Mouse (Mus musculus) embryonic facial prominence, embryonic 10.5 days (tissue): Measurements from ENCODE around the gene Thrb. TPM values are rescaled to one million over a fixed set of nuclear protein-coding genes. Genes with fewer than 3 reads are reported as not detected.

Experiments used
- DNase-seq: peaks from one replicate; pipeline ENCODE4 v3.0.0-alpha.2; 2017; ENCODE audit warnings: low spot score
- H3K27ac ChIP-seq: fragments of 300-500 bp; sonication (generic); replicated peaks from 2 replicates; pipeline ENCODE4 v1.5.1; 2016; ENCODE audit warnings: mild to moderate bottlenecking
- H3K27me3 ChIP-seq: fragments of 300-500 bp; sonication (generic); replicated peaks from 2 replicates; pipeline ENCODE4 v1.6.1; 2016; ENCODE audit warnings: low read depth, mild to moderate bottlenecking; ENCODE audit not compliant: poor library complexity, severe bottlenecking
- H3K36me3 ChIP-seq: fragments of 300-500 bp; sonication (generic); replicated peaks from 2 replicates; pipeline ENCODE4 v1.6.1; 2016; ENCODE audit warnings: mild to moderate bottlenecking, moderate library complexity
- H3K4me1 ChIP-seq: fragments of 300-500 bp; sonication (generic); 2 replicates; pipeline ENCODE4 v1.6.1; 2016
- H3K4me3 ChIP-seq: fragments of 300-500 bp; sonication (generic); 2 replicates; pipeline ENCODE4 v1.5.1; 2016; ENCODE audit warnings: mild to moderate bottlenecking, moderate library complexity
- H3K9me3 ChIP-seq: fragments of 300-500 bp; sonication (generic); 2 replicates; pipeline ENCODE4 v1.6.1; 2016; ENCODE audit warnings: mild to moderate bottlenecking
- WGBS: fragments of 180-500 bp; shearing (Covaris S2); methylation state at CpG from one replicate; pipeline ENCODE4 v1.1.7; 2016; 5-methylcytosine and 5-hydroxymethylcytosine counted together
- polyA plus RNA-seq: library from polyadenylated mRNA; unstranded; fragments of >200 nt; fragmentation: Nextera tagmentation; extraction: Ambion mirVana; gene quantifications from 2 replicates; pipeline ENCODE4 v1.2.1, GENCODE M21; 2016

Gene Thrb
- polyA plus RNA-seq, 1 experiment from 2014 or later: 1.5 TPM

GRCm38 (mm10) chr14:17818086-17818485, 158.0 kb downstream of the Thrb start:
- DNase-seq: no peak
- WGBS: 88% methylated on average over 2 of the region's 2 CpGs
- Histone ChIP-seq H3K27ac (no peak overlapping the region), H3K9me3 (no peaks in the 10 kb centered on the region), H3K27me3 (no peaks in the 10 kb centered on the region), H3K4me3 (no peak overlapping the region), H3K36me3 (no peaks in the 10 kb centered on the region), H3K4me1 (no peaks in the 10 kb centered on the region)

- Histone ChIP-seq H3K27ac (no peak overlapping the region), H3K27me3 (no peaks in the 10 kb centered on the region), H3K36me3 (no peaks in the 10 kb centered on the region), H3K9me3 (no peaks in the 10 kb centered on the region), H3K4me3 (no peak overlapping the region), H3K4me1 (no peaks in the 10 kb centered on the region)
- no peak for DNase-seq
- WGBS: 85% methylated on average over 7 of the region's 7 CpGs
Observed at GRCm38 (mm10) chr14:17822754-17823153, 162.7 kb downstream of the Thrb start.

GRCm38 (mm10) chr14:17827401-17827800, 167.3 kb downstream of the Thrb start:
- Histone ChIP-seq H3K27ac (no peak overlapping the region), H3K4me3 (no peak overlapping the region), H3K36me3 (no peaks in the 10 kb centered on the region), H3K4me1 (no peaks in the 10 kb centered on the region), H3K27me3 (no peaks in the 10 kb centered on the region), H3K9me3 (no peaks in the 10 kb centered on the region)
- WGBS: 47% methylated on average over 6 of the region's 6 CpGs
- no peak for DNase-seq

- 82% methylated on average over 1 of the region's 1 CpGs for WGBS
- DNase-seq: no peak
- no peaks in the 10 kb centered on the region for H3K9me3 ChIP-seq
- no peaks in the 10 kb centered on the region for H3K4me1 ChIP-seq
- H3K27ac ChIP-seq: no peak overlapping the region
- H3K27me3 ChIP-seq: no peaks in the 10 kb centered on the region
- no peak overlapping the region for H3K4me3 ChIP-seq
- H3K36me3 ChIP-seq: no peaks in the 10 kb centered on the region
Observed at GRCm38 (mm10) chr14:17835738-17836137, 175.7 kb downstream of the Thrb start.

GRCm38 (mm10) chr14:17836766-17837165, 176.7 kb downstream of the Thrb start:
- no peaks in the 10 kb centered on the region for H3K4me1 ChIP-seq
- H3K36me3 ChIP-seq: no peaks in the 10 kb centered on the region
- H3K27me3 ChIP-seq: no peaks in the 10 kb centered on the region
- H3K4me3 ChIP-seq: no peak overlapping the region
- WGBS: 96% methylated on average over 1 of the region's 1 CpGs
- no peaks in the 10 kb centered on the region for H3K9me3 ChIP-seq
- H3K27ac ChIP-seq: no peak overlapping the region
- no peak for DNase-seq

- peaks cover 5% of the 10 kb centered on the region; the same call in 1 of the 2 replicates for H3K4me1 ChIP-seq
- no peaks in the 10 kb centered on the region for H3K9me3 ChIP-seq
- no peak overlapping the region for H3K4me3 ChIP-seq
- H3K36me3 ChIP-seq: no peaks in the 10 kb centered on the region
- H3K27me3 ChIP-seq: no peaks in the 10 kb centered on the region
- no peak overlapping the region for H3K27ac ChIP-seq
- no peak for DNase-seq
- 71% methylated on average over 5 of the region's 5 CpGs for WGBS
Observed at GRCm38 (mm10) chr14:17845003-17845697, 185.1 kb downstream of the Thrb start.

GRCm38 (mm10) chr14:17845871-17846270, 185.8 kb downstream of the Thrb start:
- peaks cover 5% of the 10 kb centered on the region; the same call in 1 of the 2 replicates for H3K4me1 ChIP-seq
- DNase-seq: no peak
- no peaks in the 10 kb centered on the region for H3K9me3 ChIP-seq
- H3K27ac ChIP-seq: no peak overlapping the region
- WGBS: 86% methylated on average over 6 of the region's 6 CpGs
- no peaks in the 10 kb centered on the region for H3K36me3 ChIP-seq
- no peaks in the 10 kb centered on the region for H3K27me3 ChIP-seq
- H3K4me3 ChIP-seq: no peak overlapping the region

- Histone ChIP-seq H3K36me3 (no peaks in the 10 kb centered on the region), H3K4me3 (no peak overlapping the region), H3K27ac (no peak overlapping the region), H3K27me3 (no peaks in the 10 kb centered on the region), H3K4me1 (peaks cover 5% of the 10 kb centered on the region; the same call in 1 of the 2 replicates), H3K9me3 (no peaks in the 10 kb centered on the region)
- DNase-seq: no peak
- 84% methylated on average over 2 of the region's 2 CpGs for WGBS
Observed at GRCm38 (mm10) chr14:17846700-17847099, 186.6 kb downstream of the Thrb start.

- H3K4me1 ChIP-seq: peaks cover 5% of the 10 kb centered on the region; the same call in 1 of the 2 replicates
- no peaks in the 10 kb centered on the region for H3K27me3 ChIP-seq
- DNase-seq: peak; percentile 16
- H3K4me3 ChIP-seq: no peak overlapping the region
- H3K27ac ChIP-seq: no peak overlapping the region
- H3K36me3 ChIP-seq: no peaks in the 10 kb centered on the region
- 44% methylated on average over 8 of the region's 8 CpGs for WGBS
- H3K9me3 ChIP-seq: no peaks in the 10 kb centered on the region
Observed at GRCm38 (mm10) chr14:17847211-17847610, 187.2 kb downstream of the Thrb start.

GRCm38 (mm10) chr14:17850355-17850754, 190.3 kb downstream of the Thrb start:
- no peak for DNase-seq
- Histone ChIP-seq H3K27me3 (no peaks in the 10 kb centered on the region), H3K36me3 (no peaks in the 10 kb centered on the region), H3K4me3 (no peak overlapping the region), H3K27ac (no peak overlapping the region), H3K9me3 (no peaks in the 10 kb centered on the region), H3K4me1 (peaks cover 5% of the 10 kb centered on the region; the same call in 1 of the 2 replicates)
- 61% methylated on average over 4 of the region's 4 CpGs for WGBS

GRCm38 (mm10) chr14:17852236-17852635, 192.2 kb downstream of the Thrb start:
- no peak for DNase-seq
- H3K27ac ChIP-seq: no peak overlapping the region
- 82% methylated on average over 2 of the region's 2 CpGs for WGBS

GRCm38 (mm10) chr14:17859790-17860385, 199.8 kb downstream of the Thrb start:
- H3K4me3 ChIP-seq: no peak overlapping the region
- H3K9me3 ChIP-seq: no peaks in the 10 kb centered on the region
- 83% methylated on average over 5 of the region's 5 CpGs for WGBS
- H3K27me3 ChIP-seq: no peaks in the 10 kb centered on the region
- no peak overlapping the region for H3K27ac ChIP-seq
- peaks cover 4% of the 10 kb centered on the region for H3K4me1 ChIP-seq
- no peak for DNase-seq
- H3K36me3 ChIP-seq: no peaks in the 10 kb centered on the region

More at GRCm38 (mm10) chr14:17852236-17852635, 192.2 kb downstream of the Thrb start:
- H3K4me3 ChIP-seq: no peak overlapping the region
- no peaks in the 10 kb centered on the region for H3K9me3 ChIP-seq
- peaks cover 7% of the 10 kb centered on the region for H3K4me1 ChIP-seq
- no peaks in the 10 kb centered on the region for H3K27me3 ChIP-seq
- H3K36me3 ChIP-seq: no peaks in the 10 kb centered on the region

GRCm38 (mm10) chr14:17862651-17863050, 202.6 kb downstream of the Thrb start:
- no peaks in the 10 kb centered on the region for H3K36me3 ChIP-seq
- no peak for DNase-seq
- WGBS: 84% methylated on average over 3 of the region's 3 CpGs
- H3K4me1 ChIP-seq: no peaks in the 10 kb centered on the region
- no peaks in the 10 kb centered on the region for H3K27me3 ChIP-seq
- H3K4me3 ChIP-seq: no peak overlapping the region
- no peak overlapping the region for H3K27ac ChIP-seq
- no peaks in the 10 kb centered on the region for H3K9me3 ChIP-seq
